ENCODE assay signal across 24 mouse cellular contexts in the genomic region with DNA sequence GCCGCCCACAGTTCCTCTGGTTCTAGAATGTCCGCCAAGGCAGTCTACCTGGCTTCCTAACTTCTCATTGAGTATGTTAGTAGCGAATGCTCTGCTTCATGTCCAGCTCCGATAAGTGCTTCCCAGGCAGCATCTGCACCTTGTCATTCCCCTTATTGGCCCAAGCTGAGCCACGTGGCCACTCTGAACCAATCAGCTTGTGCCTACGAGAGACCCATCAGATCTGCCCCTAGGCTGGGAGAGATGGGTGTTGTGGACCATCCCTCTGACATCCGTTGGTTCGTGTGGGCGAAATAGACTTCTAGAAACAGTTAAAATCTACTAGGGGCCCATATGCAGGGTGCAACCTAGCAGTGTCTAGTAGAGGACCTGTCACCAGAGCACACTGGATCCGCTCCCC. TPM values are rescaled to one million over a fixed set of nuclear protein-coding genes. Genes with fewer than 3 reads are reported as not detected.
"Had no signal": no experiment of that assay in that cellular context is flagged by ENCODE, and none has a peak within 500 bp of the region (broad histone marks: within the 10 kb centered on the region; RNA-seq: fewer than 3 reads in every experiment).

No protein-coding gene starts in this region.

- H3K4me2 ChIP-seq: lung, embryonic 14.5 days; midbrain, embryonic 11.5 days; midbrain, embryonic 13.5 days; midbrain, embryonic 15.5 days; neural tube, embryonic 12.5 days; stomach, embryonic 15.5 days had no signal

- H3K9me3 ChIP-seq: midbrain, embryonic 13.5 days; midbrain, embryonic 15.5 days; neural tube, embryonic 12.5 days; stomach, embryonic 15.5 days had no signal

- H3K9ac ChIP-seq: lung, embryonic 14.5 days; midbrain, embryonic 13.5 days; midbrain, embryonic 15.5 days; neural tube, embryonic 12.5 days; stomach, embryonic 15.5 days had no signal

- H3K36me3 ChIP-seq: midbrain, embryonic 13.5 days; midbrain, embryonic 15.5 days; neural tube, embryonic 12.5 days; stomach, embryonic 15.5 days had no signal

- DNase-seq: lung, adult 18-20 months; lung, embryonic 14.5 days; lung, postnatal 14 days; lung, postnatal 36 days; right cerebral cortex, postnatal 14 days; thymus, adult 2 months; thymus, postnatal 25 days; thymus, postnatal 4 days had no signal

- ATAC-seq: midbrain, embryonic 13.5 days; midbrain, embryonic 15.5 days had no signal

- H3K4me1 ChIP-seq: megakaryocyte, embryonic 14.5 days; neural tube, embryonic 12.5 days; stomach, embryonic 15.5 days had no signal

- H3K27ac ChIP-seq: macrophage; midbrain, embryonic 13.5 days; midbrain, embryonic 15.5 days; neural tube, embryonic 12.5 days; stomach, embryonic 15.5 days; stomach, postnatal 0 days had no signal

- H3K27me3 ChIP-seq: midbrain, embryonic 13.5 days; midbrain, embryonic 15.5 days; neural tube, embryonic 12.5 days; stomach, embryonic 15.5 days had no signal

- H3K4me3 ChIP-seq: megakaryocyte, embryonic 14.5 days; midbrain, embryonic 13.5 days; midbrain, embryonic 15.5 days; neural tube, embryonic 12.5 days; stomach, embryonic 15.5 days had no signal

RNA-seq across cellular contexts. Expression of gene Tex33, which starts 17.9 kb away (rescaled TPM):
- total RNA-seq: megakaryocyte progenitor cell, adult 5-6 weeks; midbrain, postnatal 0 days; monocyte, adult 5-6 weeks; neutrophil, adult 5-6 weeks had no signal
- polyA plus RNA-seq: lung, embryonic 14.5 days; lung, embryonic 16.5 days; macrophage; midbrain, embryonic 11.5 days; midbrain, embryonic 13.5 days; midbrain, embryonic 15.5 days; neural tube, embryonic 12.5 days; neural tube, embryonic 14.5 days; spleen, adult 2 months; stomach, embryonic 15.5 days; stomach, postnatal 0 days; urinary bladder, adult 2 months had no signal

RNA-seq across cellular contexts. Expression of gene Kctd17, which starts 50.5 kb away (rescaled TPM):
- total RNA-seq: neutrophil, adult 5-6 weeks had no signal
